Mouse (Mus musculus) gastrocnemius, postnatal 36 days (tissue): ENCODE data around the gene Ppp1r18. TPM values are rescaled to one million over a fixed set of nuclear protein-coding genes. Genes with fewer than 3 reads are reported as not detected.

Experiments
- DNase-seq, 2 experiments: peaks; one replicate each; pipeline ENCODE4 v3.0.0; 2022
- intact Hi-C: fragments of 180-260 bp; cut with DNase I; formaldehyde crosslinking; loops from one replicate; pipeline ENCODE4 v1.15.1; 2025
- long read RNA-seq, 2 experiments: library from polyadenylated mRNA; stranded (forward); transcript quantifications; one replicate each; pipeline ENCODE4 v2.0.0; 2021
- total RNA-seq, 2 experiments: library from RNA; stranded (reverse); gene quantifications; 2 replicates each; pipeline ENCODE4 v1.2.3; 2021

Ppp1r18 gene
- total RNA-seq, result 1 to 10 TPM; 5.1 to 5.2 TPM
- long read RNA-seq, experiment 1, partial matches to known transcripts, result 0 of 4 reads
- long read RNA-seq, experiment 1, other reads (novel, unspliced or antisense), result 2 of 4 reads
- long read RNA-seq, experiment 2, partial matches to known transcripts, result 2 of 4 reads
- long read RNA-seq, experiment 2, other reads (novel, unspliced or antisense), result 0 of 4 reads

DNA sequence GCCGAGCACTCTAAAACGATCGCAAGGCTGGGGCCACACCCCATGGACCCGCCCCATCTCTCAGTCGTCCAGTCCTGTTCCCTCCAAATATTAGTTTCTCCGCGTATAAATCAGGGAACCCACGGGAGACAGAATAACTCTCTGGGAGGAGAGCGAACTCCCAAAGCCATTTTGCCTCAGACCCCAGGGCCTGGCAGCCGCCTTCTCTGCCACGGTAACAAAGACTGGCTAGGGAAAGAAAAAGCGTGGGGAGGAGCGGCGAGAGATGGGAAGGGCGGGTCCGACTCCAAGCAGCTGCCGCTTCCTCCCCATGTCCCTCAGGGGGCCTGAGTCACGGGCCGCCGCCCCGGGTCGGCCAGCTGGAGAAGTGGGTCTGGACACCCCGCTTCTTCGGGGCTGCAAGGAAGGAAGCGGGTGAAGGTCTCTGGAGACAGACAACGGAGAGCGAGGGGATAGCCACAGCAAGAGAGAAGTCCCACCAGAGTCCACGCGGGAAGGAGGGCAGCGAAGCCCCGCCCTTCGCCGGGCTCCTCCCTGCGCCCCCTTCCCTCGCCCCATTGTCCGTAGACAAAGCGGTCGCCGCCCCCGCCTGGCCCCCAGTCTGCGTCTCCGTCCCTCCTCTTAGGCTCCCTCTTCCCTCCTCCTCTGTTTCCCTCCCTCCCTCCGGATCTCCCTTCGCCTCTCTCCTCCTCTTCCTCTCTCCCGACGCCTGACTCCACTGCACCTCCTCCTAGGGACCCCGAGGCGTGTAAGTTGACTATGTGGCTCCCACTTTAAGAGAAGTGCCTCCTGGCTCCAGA, at the start of gene Ppp1r18:
TSS of gene Ppp1r18 (plus strand) at position 113 of the 800 bp plus-strand sequence.
- intact Hi-C loops, result no loop called here
- peak; percentile 75 to 76 for DNase-seq

DNA sequence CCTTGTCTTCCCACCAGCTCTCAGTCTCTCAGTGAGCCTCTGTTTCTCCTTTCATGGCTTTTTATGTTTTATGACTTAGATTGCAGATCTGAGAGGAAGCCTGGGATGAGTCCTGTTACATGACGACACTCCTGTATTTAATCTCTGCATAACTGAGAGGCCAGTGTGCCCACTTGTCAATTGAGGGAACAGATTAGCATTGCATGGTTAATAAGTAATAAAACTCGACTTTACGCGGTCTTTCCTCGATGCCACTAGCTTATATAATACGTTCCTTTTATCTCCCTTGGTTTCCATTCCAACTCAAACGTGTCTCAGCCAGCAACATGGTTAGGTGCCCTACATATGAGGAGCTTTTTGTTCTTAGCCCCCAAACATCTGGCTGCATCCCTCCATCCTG, 49.6 kb upstream of the Ppp1r18 start:
- intact Hi-C loops, result no loop called here
- no peak for DNase-seq

DNA sequence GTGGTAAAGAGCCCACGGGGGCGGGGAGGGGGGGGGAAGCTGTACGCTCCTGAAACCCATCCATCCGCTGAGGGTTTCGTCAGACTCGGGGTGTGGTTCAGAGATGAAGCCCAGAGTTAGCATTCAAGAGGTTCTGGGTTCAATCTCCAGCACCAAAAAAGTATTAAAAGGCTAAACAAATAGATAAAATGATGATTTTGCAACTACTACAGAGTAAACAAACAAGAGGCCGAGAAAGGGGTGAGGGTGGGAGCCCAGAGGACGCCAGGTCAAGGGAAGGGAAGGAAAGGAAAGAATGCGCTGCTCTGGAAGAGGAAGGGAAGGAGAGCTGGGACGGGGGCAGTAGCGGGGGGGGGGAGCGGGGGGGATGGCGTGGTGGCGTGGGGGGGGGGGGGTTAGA, 48.7 kb upstream of the Ppp1r18 start:
- DNase-seq, result no peak
- intact Hi-C loops, result no loop called here

DNA sequence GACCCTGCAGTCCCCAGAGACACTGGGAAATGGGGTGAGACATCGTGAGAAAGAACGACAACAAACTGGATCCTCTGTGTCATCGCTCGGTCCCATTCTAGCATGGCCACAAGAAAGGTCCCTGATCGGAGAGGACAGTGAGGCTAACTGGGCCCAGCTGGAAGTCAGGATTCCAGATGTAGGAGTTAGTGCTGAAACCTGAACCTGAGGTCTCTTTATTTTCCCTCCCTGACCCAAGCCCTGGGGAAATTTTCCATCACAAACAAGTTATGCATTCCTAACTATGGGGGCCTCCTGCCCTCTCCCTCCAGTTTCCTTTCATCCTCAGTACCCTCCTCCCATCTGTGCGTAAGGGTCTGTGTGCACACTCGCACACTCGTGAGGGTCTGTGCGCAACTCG, 48.2 kb upstream of the Ppp1r18 start:
- DNase-seq, result no peak
- intact Hi-C loops, result no loop called here

DNA sequence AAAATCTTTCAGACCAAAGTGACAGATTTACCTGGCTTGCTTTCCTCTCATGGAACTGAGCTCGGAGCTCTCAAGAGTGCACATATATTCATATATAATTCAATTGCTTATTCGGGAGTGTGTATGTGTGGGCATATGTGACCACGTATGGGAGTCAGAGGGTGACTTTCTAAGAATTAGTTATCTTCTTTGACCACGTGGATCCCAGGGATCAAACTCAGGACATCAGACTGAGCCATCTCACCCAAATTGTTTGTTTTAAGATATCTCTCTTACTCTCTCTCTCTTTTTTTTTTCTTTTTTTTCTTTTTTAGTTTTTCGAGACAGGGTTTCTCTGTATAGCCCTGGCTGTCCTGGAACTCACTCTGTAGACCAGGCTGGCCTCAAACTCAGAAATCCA, 45.3 kb upstream of the Ppp1r18 start:
- intact Hi-C loops, result loop anchor here (5.0 kb wide), 1 partner anchor 367 kb away; no protein-coding TSS in a partner anchor
- DNase-seq, result no peak

DNA sequence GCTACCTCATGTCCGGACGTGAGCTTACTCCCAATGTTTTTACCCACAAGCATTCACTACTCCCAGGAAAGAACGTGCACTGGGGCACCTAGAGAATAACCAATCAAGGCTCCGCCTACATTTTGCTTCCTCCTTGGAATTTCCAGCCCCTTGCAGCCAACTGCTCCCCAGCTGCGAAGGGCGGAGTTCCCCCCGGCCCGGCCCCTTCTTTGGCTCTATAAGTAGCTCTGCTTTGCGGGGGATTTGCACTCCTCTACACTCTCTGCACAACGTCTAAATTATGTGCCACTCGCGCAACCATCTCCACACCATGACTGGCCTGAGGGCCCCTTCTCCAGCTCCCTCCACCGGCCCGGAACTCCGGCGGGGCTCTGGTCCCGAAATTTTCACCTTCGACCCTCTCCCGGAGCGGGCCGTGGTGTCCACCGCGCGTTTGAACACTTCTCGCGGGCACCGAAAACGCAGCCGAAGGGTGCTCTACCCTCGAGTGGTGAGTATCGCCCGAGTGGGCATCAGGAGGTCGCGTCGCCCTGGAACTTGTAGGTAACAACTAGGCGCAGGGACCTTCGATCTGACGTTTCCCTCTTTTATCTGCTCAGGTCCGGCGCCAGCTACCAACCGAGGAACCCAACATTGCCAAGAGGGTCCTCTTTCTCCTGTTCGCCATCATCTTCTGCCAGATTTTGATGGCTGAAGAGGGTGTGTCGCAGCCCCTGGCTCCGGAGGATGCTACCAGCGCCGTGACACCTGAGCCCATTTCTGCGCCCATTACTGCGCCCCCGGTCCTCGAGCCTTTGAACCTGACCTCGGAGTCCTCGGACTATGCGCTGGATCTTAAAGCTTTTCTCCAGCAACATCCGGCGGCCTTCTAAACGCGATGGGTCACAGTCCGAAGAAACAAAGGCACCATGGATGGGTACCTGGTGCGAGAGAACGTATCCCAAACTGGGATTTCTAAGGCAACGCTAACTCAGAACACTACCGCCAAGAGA, 43.7 kb upstream of the Ppp1r18 start, which contains the start of gene Ier3:
TSS of gene Ier3 (plus strand) at position 246 of the 992 bp plus-strand sequence.
- intact Hi-C loops, result loop anchor here (5.0 kb wide), 1 partner anchor 366 kb away; no protein-coding TSS in a partner anchor
- peak; percentile 77 to 79 for DNase-seq

DNA sequence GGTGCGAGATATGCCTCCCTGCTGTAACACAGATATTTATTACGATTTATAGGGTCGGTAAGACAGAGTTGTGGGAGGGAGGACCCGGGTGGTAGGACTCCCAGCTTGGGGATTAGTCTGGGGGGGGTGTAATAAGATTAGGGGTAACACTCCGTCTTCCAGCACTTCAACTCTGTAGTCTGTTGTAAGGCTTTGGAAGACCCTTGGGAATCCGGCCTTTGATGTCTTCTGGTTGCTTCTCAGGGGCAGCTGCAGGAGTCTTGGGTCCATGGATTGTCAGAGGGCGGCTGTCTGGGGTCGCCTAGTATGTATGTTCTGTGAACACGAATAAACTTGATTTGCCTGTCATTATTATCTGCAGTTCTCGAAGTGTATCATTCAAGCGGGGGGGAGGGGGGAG, 42.8 kb upstream of the Ppp1r18 start:
- no peak for DNase-seq
- intact Hi-C loops, result loop anchor here (5.0 kb wide), 1 partner anchor 365 kb away; no protein-coding TSS in a partner anchor

DNA sequence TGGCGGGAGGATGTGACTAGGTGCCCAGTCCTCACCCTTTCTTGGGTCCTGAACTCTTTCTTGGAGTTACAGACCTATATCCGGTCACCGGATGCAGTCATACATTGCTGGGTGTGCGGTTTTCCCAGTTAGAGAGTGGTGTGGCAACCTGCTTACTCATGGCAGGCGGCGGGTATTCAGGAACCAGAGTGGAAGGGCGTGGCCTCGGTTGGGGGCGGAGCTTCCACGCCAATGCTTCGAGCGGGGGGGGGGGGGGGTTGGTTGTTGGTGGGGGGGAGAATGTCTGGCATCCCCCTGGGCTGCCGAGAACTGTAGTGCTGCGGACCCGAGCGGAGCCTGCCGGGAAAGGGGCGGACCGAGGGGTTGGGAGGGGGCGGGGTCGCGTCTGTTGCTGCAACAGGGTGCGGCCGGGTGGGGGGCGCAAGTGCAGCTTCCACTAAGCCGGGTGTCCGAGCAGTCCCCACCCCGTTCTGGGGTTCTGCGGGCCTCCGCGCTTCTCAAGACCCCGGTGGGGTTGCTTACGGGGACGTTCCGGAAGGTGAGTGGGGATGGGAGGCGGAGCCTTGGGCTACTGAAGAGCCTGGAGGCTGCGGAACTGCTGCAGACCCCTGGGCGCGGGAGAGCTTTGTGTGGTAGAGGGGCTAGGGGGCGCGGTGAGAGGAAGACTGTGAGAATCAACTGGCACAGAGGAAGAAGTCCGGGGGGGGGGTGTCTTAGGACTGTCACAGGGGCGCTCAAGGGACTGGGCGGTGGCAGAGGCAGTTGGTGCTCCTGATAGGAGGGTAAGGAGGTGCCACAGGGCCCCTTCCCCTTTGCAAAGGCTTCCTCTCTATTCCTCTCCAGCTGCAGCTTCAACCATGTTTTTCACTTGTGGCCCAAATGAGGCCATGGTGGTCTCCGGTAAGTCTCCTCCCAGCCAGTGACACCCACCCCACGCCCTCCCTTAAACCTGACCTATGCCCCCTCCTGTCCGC, 42.1 kb upstream of the Ppp1r18 start, which contains the start of gene Flot1:
TSS of gene Flot1 (plus strand) at position 267 of the 974 bp plus-strand sequence.
- intact Hi-C loops, result loop anchor here (5.0 kb wide), 1 partner anchor 364 kb away; no protein-coding TSS in a partner anchor
- DNase-seq, result peak; percentile 83

DNA sequence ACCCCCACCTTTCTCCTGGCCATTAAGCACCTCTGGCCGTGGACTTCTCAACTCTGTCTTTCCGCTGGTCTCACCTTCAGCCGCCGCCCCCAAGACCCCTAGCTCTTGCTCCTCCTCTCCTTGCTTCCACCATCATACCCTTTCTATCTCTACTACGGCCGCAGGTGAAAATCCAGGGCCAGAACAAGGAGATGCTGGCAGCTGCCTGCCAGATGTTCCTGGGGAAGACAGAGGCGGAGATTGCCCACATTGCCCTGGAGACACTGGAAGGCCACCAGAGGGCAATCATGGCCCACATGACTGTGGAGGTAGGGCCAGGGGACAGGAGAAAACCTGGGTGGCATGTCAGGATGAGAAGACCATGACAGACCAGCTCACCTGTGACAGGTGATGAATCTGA, 41.0 kb upstream of the Ppp1r18 start:
- intact Hi-C loops, result loop anchor here (5.0 kb wide), 1 partner anchor 363 kb away; no protein-coding TSS in a partner anchor
- DNase-seq, result no peak

DNA sequence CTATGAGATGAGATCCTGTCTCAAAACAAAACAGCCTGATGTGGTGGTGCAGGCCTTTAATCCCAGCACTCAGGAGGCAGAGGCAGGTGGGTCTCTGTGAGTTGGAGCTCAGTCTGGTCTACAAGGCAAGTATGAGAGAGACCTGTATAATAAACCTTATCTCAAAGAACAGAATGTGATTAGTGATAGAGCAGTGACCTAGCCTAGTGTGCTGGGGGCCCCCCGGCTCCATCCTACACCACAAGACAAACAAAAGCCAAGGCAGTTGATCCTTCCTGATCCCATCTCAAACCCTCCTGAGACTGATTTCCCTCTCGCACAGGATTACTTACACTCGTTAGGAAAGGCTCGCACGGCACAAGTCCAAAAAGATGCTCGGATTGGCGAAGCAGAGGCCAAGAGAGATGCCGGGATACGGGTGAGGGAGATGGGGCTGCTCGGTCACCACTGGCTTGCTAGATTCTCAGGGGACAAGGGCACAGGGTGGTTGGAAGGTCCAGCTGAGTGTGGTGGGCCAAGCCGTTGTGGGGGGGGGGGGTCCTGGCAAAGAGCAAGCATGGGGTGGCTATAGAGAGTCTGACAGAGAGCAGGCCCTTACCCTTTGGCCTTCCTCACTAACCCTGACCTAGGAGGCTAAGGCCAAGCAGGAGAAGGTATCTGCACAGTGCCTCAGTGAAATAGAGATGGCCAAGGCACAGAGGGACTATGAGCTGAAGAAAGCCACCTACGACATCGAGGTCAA, 40.1 kb upstream of the Ppp1r18 start:
- intact Hi-C loops, result loop anchor here (5.0 kb wide), 1 partner anchor 83 kb away; no protein-coding TSS in a partner anchor
- no peak for DNase-seq

DNA sequence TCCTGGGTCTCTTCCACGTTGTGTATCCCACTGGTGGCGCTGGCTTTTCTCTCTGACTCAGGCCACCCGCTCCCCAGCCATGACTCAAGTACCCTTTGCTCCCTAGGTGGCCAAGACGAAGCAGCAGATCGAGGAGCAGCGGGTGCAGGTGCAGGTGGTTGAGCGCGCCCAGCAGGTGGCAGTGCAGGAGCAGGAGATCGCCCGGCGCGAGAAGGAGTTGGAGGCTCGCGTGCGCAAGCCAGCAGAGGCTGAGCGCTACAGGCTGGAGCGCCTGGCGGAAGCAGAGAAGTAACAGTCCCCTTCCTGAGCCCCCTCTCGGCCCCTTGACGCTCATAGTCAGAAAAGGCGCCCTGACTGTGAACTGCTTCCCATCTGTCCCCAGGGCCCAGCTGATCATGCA, 35.7 kb upstream of the Ppp1r18 start:
- peak; percentile 70 to 75 for DNase-seq

DNA sequence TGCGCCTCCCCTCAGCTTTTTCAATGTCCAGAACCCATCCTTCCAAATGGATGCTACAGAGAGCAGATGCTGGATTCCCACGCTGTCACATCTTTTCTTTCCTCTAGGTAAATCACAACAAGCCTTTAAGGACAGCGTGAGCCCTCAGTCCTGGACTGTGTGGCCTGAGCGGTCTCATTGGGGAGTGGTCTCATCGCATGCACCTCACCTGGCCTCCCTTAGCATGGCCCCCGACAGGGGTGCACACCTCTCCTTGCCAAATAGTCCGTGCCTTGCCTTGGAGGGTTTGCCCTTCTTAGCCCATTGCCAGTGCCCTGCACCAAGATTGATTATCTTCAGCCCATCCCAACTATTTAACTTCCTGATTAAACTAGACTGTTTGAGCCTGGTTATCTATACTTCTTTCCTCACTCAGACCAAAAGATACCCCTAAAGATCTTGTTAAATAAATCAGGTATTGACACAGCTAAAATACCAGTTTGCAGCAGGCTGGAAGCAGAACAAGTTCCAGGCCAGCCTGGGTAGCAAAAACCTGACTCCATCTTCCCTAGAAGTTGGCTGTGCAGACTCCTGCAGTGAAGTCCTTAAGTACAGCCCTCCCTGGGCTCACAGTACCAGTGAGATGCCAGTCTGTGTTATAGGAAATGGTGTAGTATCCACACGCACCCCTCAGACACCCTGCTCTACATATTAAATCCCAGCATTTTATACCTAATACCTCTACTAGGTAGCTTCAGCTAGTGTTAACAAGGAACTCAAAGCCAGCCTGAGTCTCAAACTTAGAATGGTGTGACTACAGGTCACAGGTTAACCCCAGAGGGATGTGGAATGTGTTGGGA, 32.8 kb upstream of the Ppp1r18 start:
- intact Hi-C loops, result no loop called here
- DNase-seq, result no peak

More for the DNA sequence above, 35.7 kb upstream of the Ppp1r18 start:
- intact Hi-C loops, result loop anchor here (2.0 to 5.0 kb wide), 2 partner anchors 43 to 87 kb away; no protein-coding TSS in a partner anchor

DNA sequence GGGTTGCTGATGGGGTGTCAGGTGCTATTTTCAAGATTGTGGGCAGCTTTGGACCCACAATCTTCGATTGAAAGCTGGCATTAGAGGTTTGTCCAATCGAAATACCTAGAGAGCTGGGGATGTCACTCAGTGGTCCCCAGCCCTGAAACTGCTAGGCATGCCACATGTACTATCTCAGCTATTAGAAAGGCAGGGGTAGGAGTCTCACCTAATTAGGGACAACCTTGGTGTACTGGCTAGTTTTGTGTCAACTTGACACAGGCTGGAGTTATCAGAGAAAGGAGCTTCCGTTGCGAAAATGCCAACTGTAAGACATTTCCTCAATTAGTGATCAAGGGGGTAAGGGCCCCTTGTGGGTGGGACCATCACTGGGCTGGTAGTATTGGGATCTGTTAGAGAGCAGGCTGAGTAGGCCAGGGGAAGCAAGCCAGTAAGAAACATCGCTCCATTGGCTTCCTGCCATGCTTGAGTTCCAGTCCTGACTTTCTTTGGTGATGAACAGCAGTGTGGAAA, 32.1 kb upstream of the Ppp1r18 start:
- intact Hi-C loops, result no loop called here
- DNase-seq, result no peak

DNA sequence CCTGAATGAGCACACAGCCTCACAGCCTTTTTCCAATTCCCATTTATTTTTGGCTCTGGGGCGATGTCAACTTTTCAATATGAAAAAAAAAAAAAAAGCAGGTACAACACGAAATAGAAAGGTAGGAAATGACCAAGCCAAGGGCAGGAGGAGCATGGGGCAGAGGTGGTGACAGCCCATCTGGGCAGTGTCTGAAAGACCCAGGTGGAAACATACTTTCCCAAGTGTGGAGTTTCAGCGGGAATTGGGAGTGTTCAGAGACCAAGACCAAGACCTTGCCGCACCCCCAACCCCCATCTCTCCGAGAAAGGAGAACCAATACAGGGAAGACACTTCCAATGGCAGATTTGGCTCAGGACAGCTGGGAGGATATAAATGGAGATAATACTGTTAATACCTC, 31.5 kb upstream of the Ppp1r18 start:
- no peak for DNase-seq
- intact Hi-C loops, result no loop called here

DNA sequence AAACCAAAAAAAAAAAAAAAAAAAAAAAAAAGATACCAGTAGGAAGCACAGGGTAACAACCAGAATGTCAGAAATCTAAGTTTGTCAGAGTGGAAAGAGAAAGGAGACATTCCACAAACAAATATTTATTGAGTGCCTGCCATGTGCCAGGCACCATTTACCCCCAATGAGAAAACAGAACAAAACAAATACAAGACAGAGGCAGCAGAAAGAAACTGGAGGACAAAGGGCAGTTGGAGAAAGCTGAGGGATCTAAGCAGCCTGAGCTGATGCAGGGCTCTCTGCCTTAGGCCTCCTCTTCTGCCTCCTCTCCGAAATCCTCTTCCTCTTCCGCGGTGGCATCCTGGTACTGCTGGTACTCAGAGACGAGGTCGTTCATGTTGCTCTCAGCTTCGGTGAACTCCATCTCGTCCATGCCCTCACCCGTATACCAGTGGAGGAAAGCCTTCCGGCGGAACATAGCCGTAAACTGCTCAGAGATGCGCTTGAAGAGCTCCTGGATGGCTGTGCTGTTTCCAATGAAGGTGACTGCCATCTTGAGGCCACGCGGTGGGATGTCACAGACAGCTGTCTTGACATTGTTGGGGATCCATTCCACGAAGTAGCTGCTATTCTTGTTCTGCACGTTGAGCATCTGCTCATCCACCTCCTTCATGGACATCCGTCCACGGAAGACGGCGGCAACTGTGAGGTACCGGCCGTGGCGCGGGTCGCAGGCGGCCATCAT, 30.5 kb upstream of the Ppp1r18 start:
- no peak for DNase-seq
- intact Hi-C loops, result no loop called here

DNA sequence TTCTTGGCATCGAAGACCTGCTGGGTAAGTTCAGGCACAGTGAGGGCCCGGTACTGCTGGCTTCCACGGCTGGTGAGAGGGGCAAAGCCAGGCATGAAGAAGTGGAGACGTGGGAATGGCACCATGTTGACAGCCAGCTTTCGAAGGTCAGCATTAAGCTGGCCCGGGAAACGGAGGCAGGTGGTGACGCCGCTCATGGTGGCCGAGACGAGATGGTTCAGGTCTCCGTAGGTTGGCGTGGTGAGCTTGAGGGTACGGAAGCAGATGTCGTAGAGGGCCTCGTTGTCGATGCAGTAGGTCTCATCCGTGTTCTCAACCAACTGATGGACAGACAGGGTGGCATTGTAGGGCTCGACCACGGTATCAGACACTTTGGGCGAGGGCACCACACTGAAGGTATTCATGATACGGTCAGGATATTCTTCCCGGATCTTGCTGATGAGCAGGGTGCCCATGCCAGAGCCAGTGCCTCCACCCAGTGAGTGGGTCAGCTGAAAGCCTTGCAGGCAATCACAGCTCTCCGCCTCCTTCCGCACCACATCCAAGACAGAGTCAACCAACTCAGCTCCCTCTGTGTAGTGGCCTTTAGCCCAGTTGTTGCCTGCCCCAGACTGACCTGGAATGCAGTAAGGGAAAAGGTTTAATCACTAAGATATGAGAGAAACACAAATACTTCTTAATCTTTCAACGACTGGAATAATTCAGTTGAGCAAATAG, 29.8 kb upstream of the Ppp1r18 start:
- DNase-seq, result no peak
- intact Hi-C loops, result loop anchor here (2.0 kb wide), 1 partner anchor 37 kb away; no protein-coding TSS in a partner anchor
